Mouse (Mus musculus): ENCODE measurements around the gene Gsx1. TPM values are rescaled to one million over a fixed set of nuclear protein-coding genes. Genes with fewer than 3 reads are reported as not detected.

The Gsx1 gene
- total and polyA plus RNA-seq, 3 experiments = not detected

- no peak for DNase-seq (ENCODE audit: low read depth, low spot score)
- TF ChIP-seq SIN3A (IDR thresholded peaks at IDR 0.05; ENCODE audit: low read length) (no peak), MAX (IDR thresholded peaks at IDR 0.05; ENCODE audit: low read length) (no peak), MAZ (IDR thresholded peaks at IDR 0.05; ENCODE audit: low read depth, low read length) (no peak), NRF1 (IDR thresholded peaks at IDR 0.05; ENCODE audit: insufficient read depth, low read depth, low read length, poor library complexity, severe bottlenecking) (no peak), EP300 (IDR thresholded peaks at IDR 0.05; ENCODE audit: low read depth in 1 of 2, low read length in 2 of 2) (no peak), MAFK (IDR thresholded peaks at IDR 0.05; ENCODE audit: borderline replicate concordance, low read depth, low read length) (no peak), RAD21 (IDR thresholded peaks at IDR 0.05; ENCODE audit: low read depth, low read length) (no peak), TCF12 (IDR thresholded peaks at IDR 0.05; ENCODE audit: low read depth, low read length) (no peak), TBP (IDR thresholded peaks at IDR 0.05; ENCODE audit: low read depth, low read length) (no peak), ZMIZ1 (IDR thresholded peaks at IDR 0.05; ENCODE audit: low read depth, low read length) (no peak), ZKSCAN1 (IDR thresholded peaks at IDR 0.05; ENCODE audit: low read depth, low read length) (no peak), GATA1 (IDR thresholded peaks at IDR 0.05; ENCODE audit: low read depth, low read length) (no peak), USF1 (IDR thresholded peaks at IDR 0.05; ENCODE audit: low read depth, low read length) (no peak)
- no peak overlapping the region for H3K9ac ChIP-seq (ENCODE audit: control insufficient read depth, low read depth, low read length, poor library complexity, severe bottlenecking)
- H3K36me3 ChIP-seq (ENCODE audit: control insufficient read depth in 1 of 2, insufficient read depth in 2 of 2, low read length in 2 of 2) = no peaks in the 10 kb centered on the region
- no peaks in the 10 kb centered on the region for H3K4me1 ChIP-seq (ENCODE audit: control insufficient read depth in 1 of 2, insufficient read depth in 2 of 2, low read length in 2 of 2)
- H3K27me3 ChIP-seq (ENCODE audit: control insufficient read depth in 1 of 2, insufficient read depth in 2 of 2, low read length in 2 of 2) = no peaks in the 10 kb centered on the region
- no peaks in the 10 kb centered on the region for H3K9me3 ChIP-seq (replicated peaks; ENCODE audit: insufficient read depth, low read length)
- H3K79me2 ChIP-seq (ENCODE audit: control insufficient read depth, insufficient read depth, low read length, poor library complexity) = no peaks in the 10 kb centered on the region
- H3K27ac ChIP-seq (ENCODE audit: control insufficient read depth, low read depth, low read length) = no peak overlapping the region
- no peak overlapping the region for H3K4me3 ChIP-seq (ENCODE audit: control insufficient read depth in 1 of 2, insufficient read depth in 1 of 2, low read depth in 2 of 2, low read length in 2 of 2)
Measured at GRCm38 (mm10) chr5:147190885-147191284, 2.4 kb downstream of the Gsx1 start.

GRCm38 (mm10) chr5:147191801-147192575, 3.5 kb downstream of the Gsx1 start:
- H3K79me2 ChIP-seq (ENCODE audit: control insufficient read depth, insufficient read depth, low read length, poor library complexity) = no peaks in the 10 kb centered on the region
- no peak overlapping the region for H3K27ac ChIP-seq (ENCODE audit: control insufficient read depth, low read depth, low read length)
- no peak overlapping the region for H3K9ac ChIP-seq (ENCODE audit: control insufficient read depth, low read depth, low read length, poor library complexity, severe bottlenecking)
- H3K36me3 ChIP-seq (ENCODE audit: control insufficient read depth in 1 of 2, insufficient read depth in 2 of 2, low read length in 2 of 2) = no peaks in the 10 kb centered on the region
- no peak overlapping the region for H3K4me3 ChIP-seq (ENCODE audit: control insufficient read depth in 1 of 2, insufficient read depth in 1 of 2, low read depth in 2 of 2, low read length in 2 of 2)
- H3K9me3 ChIP-seq (replicated peaks; ENCODE audit: insufficient read depth, low read length) = no peaks in the 10 kb centered on the region
- no peak for DNase-seq (ENCODE audit: low read depth, low spot score)
- TF ChIP-seq ETS1 (IDR thresholded peaks at IDR 0.05; ENCODE audit: low read depth, low read length) (no peak), MAFK (IDR thresholded peaks at IDR 0.05; ENCODE audit: borderline replicate concordance, low read depth, low read length) (no peak), ZMIZ1 (IDR thresholded peaks at IDR 0.05; ENCODE audit: low read depth, low read length) (no peak), GATA1 (IDR thresholded peaks at IDR 0.05; ENCODE audit: low read depth, low read length) (no peak), USF1 (IDR thresholded peaks at IDR 0.05; ENCODE audit: low read depth, low read length) (no peak), CHD2 (IDR thresholded peaks at IDR 0.05; ENCODE audit: low read length) (no peak), GABPA (IDR thresholded peaks at IDR 0.05; ENCODE audit: low read depth, low read length) (no peak), MYB (IDR thresholded peaks at IDR 0.05; ENCODE audit: low read depth, low read length) (no peak), TCF12 (IDR thresholded peaks at IDR 0.05; ENCODE audit: low read depth, low read length) (no peak), MEF2A (IDR thresholded peaks at IDR 0.05; ENCODE audit: extremely low read depth, insufficient replicate concordance, low read depth, low read length, poor library complexity, severe bottlenecking) (no peak)
- H3K4me1 ChIP-seq (ENCODE audit: control insufficient read depth in 1 of 2, insufficient read depth in 2 of 2, low read length in 2 of 2) = no peaks in the 10 kb centered on the region
- H3K27me3 ChIP-seq (ENCODE audit: control insufficient read depth in 1 of 2, insufficient read depth in 2 of 2, low read length in 2 of 2) = no peaks in the 10 kb centered on the region
